Mouse (Mus musculus): ENCODE data around the gene Olfr1023. TPM values are rescaled to one million over a fixed set of nuclear protein-coding genes. Genes with fewer than 3 reads are reported as not detected.

Gene Olfr1023
- not detected for total RNA-seq (2021)

- DNase-seq: no peak
- intact Hi-C loops (cut with DNase I): no loop called here
Measured at GRCm38 (mm10) chr2:85885340-85885739, at the start of gene Olfr1023. Gene Olfr1023, plus strand, starts transcription at chr2:85885640.

GRCm38 (mm10) chr2:85845383-85845782 is 40.1 kb upstream of the Olfr1023 start, which contains the start of gene Olfr1019:
Gene Olfr1019, minus strand, starts transcription at chr2:85845483.
- DNase-seq: no peak
- intact Hi-C loops (cut with DNase I): no loop called here

GRCm38 (mm10) chr2:85846730-85847129 is 38.7 kb upstream of the Olfr1023 start, which contains the start of gene Olfr1020:
Gene Olfr1020, plus strand, starts transcription at chr2:85847030.
- DNase-seq: no peak
- intact Hi-C loops (cut with DNase I): no loop called here

- no peak for DNase-seq
- intact Hi-C loops (cut with DNase I): no loop called here
Measured at GRCm38 (mm10) chr2:85868294-85868693, 17.1 kb upstream of the Olfr1023 start, which contains the start of gene Olfr1022. Gene Olfr1022, plus strand, starts transcription at chr2:85868594.

- intact Hi-C loops (cut with DNase I): no loop called here
- DNase-seq: no peak
Measured at GRCm38 (mm10) chr2:85904952-85905351, 19.5 kb downstream of the Olfr1023 start, which contains the start of gene Olfr1024. Gene Olfr1024, minus strand, starts transcription at chr2:85905052.

- DNase-seq: no peak
- intact Hi-C loops (cut with DNase I): no loop called here
Measured at GRCm38 (mm10) chr2:85913197-85913596, 27.8 kb downstream of the Olfr1023 start.

GRCm38 (mm10) chr2:85914893-85915292 is 29.5 kb downstream of the Olfr1023 start, which contains the start of gene Olfr1025-ps1:
Gene Olfr1025-ps1, plus strand, starts transcription at chr2:85915193.
- intact Hi-C loops (cut with DNase I): no loop called here
- no peak for DNase-seq

- intact Hi-C loops (cut with DNase I): no loop called here
- DNase-seq: no peak
Measured at GRCm38 (mm10) chr2:85921258-85921657, 35.8 kb downstream of the Olfr1023 start, which contains the start of gene Olfr1026. Gene Olfr1026, plus strand, starts transcription at chr2:85921558.

Other genes starting within 250 kb of the Olfr1023 start
- gene Olfr1002, start 234.9 kb upstream of the Olfr1023 start, total RNA-seq (2021): not detected
- gene Olfr154, start 221.2 kb upstream of the Olfr1023 start, total RNA-seq (2021): not detected
- not detected for gene Olfr1006, start 206.9 kb upstream of the Olfr1023 start, total RNA-seq (2021)
- not detected for gene Olfr1008, start 196.2 kb upstream of the Olfr1023 start, total RNA-seq (2021)
- gene Olfr1009, start 170.2 kb upstream of the Olfr1023 start, total RNA-seq (2021): not detected
- gene Olfr1012, start 122.9 kb upstream of the Olfr1023 start, total RNA-seq (2021): not detected
- gene Olfr1013, start 118.5 kb upstream of the Olfr1023 start, total RNA-seq (2021): not detected
- not detected for gene Olfr1014, start 112.9 kb upstream of the Olfr1023 start, total RNA-seq (2021)
- not detected for gene Olfr1015, start 103.6 kb upstream of the Olfr1023 start, total RNA-seq (2021)
- gene Olfr1016, start 83.1 kb upstream of the Olfr1023 start, total RNA-seq (2021): not detected
- not detected for gene Olfr1018, start 67.2 kb upstream of the Olfr1023 start, total RNA-seq (2021)
- not detected for gene Olfr1019, start 40.2 kb upstream of the Olfr1023 start, total RNA-seq (2021)
- not detected for gene Olfr1020, start 38.6 kb upstream of the Olfr1023 start, total RNA-seq (2021)
- gene Olfr1022, start 17.0 kb upstream of the Olfr1023 start, total RNA-seq (2021): not detected
- not detected for gene Olfr1024, start 19.4 kb downstream of the Olfr1023 start, total RNA-seq (2021)
- gene Olfr1025-ps1, start 29.6 kb downstream of the Olfr1023 start, total RNA-seq (2021): not detected
- gene Olfr1026, start 35.9 kb downstream of the Olfr1023 start, total RNA-seq (2021): not detected
- not detected for gene Olfr1028, start 64.8 kb downstream of the Olfr1023 start, total RNA-seq (2021)
- gene Olfr1029, start 88.3 kb downstream of the Olfr1023 start, total RNA-seq (2021): not detected
- gene Olfr1030, start 93.6 kb downstream of the Olfr1023 start, total RNA-seq (2021): not detected
- gene Olfr1031, start 104.7 kb downstream of the Olfr1023 start, total RNA-seq (2021): not detected
- gene Olfr1032, start 119.9 kb downstream of the Olfr1023 start, total RNA-seq (2021): not detected
- 1 to 10 TPM; 1.2 to 8.1 TPM for gene Olfr1033, start 135.0 kb downstream of the Olfr1023 start, total RNA-seq (2021)
- under 1 TPM; 0.10 to 0.17 TPM for gene Olfr1034, start 160.2 kb downstream of the Olfr1023 start, total RNA-seq (2021)
- gene Olfr1036, start 188.4 kb downstream of the Olfr1023 start, total RNA-seq (2021): not detected
- not detected for gene Olfr1037, start 201.7 kb downstream of the Olfr1023 start, total RNA-seq (2021)

All from heart, postnatal 10 days (tissue).